Mouse (Mus musculus): ENCODE measurements at regions not wholly inside any gene's neighbourhood (a gene's known extent, or its start where the extent isn't known, plus 50 kb on each side); places are given as distances from the start of the nearest gene placed in this dataset.

GRCm38 (mm10) chr1:92731353-92732282 is 83.0 kb upstream of the Otos start:
- 80% methylated on average over 11 of the region's 11 CpGs for WGBS
- Histone ChIP-seq H3K36me3 (ENCODE audit: insufficient read depth) (no peaks in the 10 kb centered on the region), H3K27ac (ENCODE audit: low read depth, low read length) (no peak overlapping the region), H3K27me3 (ENCODE audit: insufficient read depth, low read length) (no peaks in the 10 kb centered on the region), H3K4me2 (ENCODE audit: low read depth) (no peak overlapping the region), H3K9ac (no peak overlapping the region), H3K4me3 (ENCODE audit: low read depth, low read length) (no peak overlapping the region), H3K9me3 (ENCODE audit: low read length) (no peaks in the 10 kb centered on the region), H3K4me1 (ENCODE audit: insufficient read depth) (peaks cover 13% of the 10 kb centered on the region; the same call in 1 of the 2 replicates)
- peak; percentile 32; the same call in 1 of the 2 replicates for ATAC-seq
- no peak for DNase-seq
- TF ChIP-seq CTCF (IDR thresholded peaks at IDR 0.05; ENCODE audit: low read depth) = no peak

GRCm38 (mm10) chr1:92730576-92730975 is 81.9 kb upstream of the Otos start:
- peak; percentile 45 for DNase-seq
- Histone ChIP-seq H3K27me3 (ENCODE audit: insufficient read depth, low read length) (no peaks in the 10 kb centered on the region), H3K27ac (ENCODE audit: low read depth, low read length) (no peak overlapping the region), H3K36me3 (ENCODE audit: insufficient read depth) (no peaks in the 10 kb centered on the region), H3K4me3 (ENCODE audit: low read depth, low read length) (no peak overlapping the region), H3K4me2 (ENCODE audit: low read depth) (no peak overlapping the region), H3K9me3 (ENCODE audit: low read length) (no peaks in the 10 kb centered on the region), H3K9ac (no peak overlapping the region), H3K4me1 (ENCODE audit: insufficient read depth) (peaks cover 13% of the 10 kb centered on the region; the same call in 1 of the 2 replicates)
- 33% methylated on average over 6 of the region's 6 CpGs for WGBS
- no peak for TF ChIP-seq CTCF (IDR thresholded peaks at IDR 0.05; ENCODE audit: low read depth)
- peak; percentile 55; the same call in 1 of the 2 replicates for ATAC-seq

DNA sequence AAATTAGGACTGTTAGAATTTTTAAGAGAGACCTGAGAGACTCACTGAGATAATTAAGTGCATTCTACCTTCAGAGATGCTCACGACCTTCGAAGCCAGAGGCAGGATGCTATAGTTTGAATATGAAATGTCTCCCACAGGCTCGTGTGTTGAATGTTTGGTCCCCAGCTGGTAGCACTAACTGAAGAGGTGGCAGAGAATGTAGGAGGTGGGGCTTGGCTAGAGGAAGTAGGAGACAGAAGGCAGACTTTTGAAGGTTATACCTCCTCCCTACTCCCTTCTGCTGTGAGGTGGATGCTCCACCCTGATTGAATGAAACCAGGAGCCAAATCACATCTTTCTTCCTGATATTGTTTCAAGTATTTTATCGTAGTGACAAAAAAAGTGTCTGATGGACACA is 79.3 kb upstream of the Otos start:
- Histone ChIP-seq H3K4me2 (ENCODE audit: low read depth) (no peak overlapping the region), H3K36me3 (ENCODE audit: insufficient read depth) (no peaks in the 10 kb centered on the region), H3K27ac (ENCODE audit: low read depth, low read length) (no peak overlapping the region), H3K4me3 (ENCODE audit: low read depth, low read length) (no peak overlapping the region), H3K9ac (no peak overlapping the region), H3K4me1 (ENCODE audit: insufficient read depth) (0 out of 2 replicates have a peak, but pooled peaks cover 3% of the 10 kb centered on the region), H3K9me3 (ENCODE audit: low read length) (no peaks in the 10 kb centered on the region), H3K27me3 (ENCODE audit: insufficient read depth, low read length) (no peaks in the 10 kb centered on the region)
- ATAC-seq = no peak
- DNase-seq = no peak
- TF ChIP-seq CTCF (IDR thresholded peaks at IDR 0.05; ENCODE audit: low read depth) = no peak
- 47% methylated on average over 4 of the region's 4 CpGs for WGBS

- DNase-seq (peak; percentile 25), ATAC-seq (no peak)
- 0 out of 2 replicates have a peak, but pooled peaks cover 3% of the 10 kb centered on the region for H3K4me1 ChIP-seq (ENCODE audit: insufficient read depth)
- no peak overlapping the region for H3K9ac ChIP-seq
- no peaks in the 10 kb centered on the region for H3K9me3 ChIP-seq (ENCODE audit: low read length)
- 25% methylated on average over 6 of the region's 6 CpGs for WGBS
- no peaks in the 10 kb centered on the region for H3K27me3 ChIP-seq (ENCODE audit: insufficient read depth, low read length)
- no peak overlapping the region for H3K4me3 ChIP-seq (ENCODE audit: low read depth, low read length)
- H3K4me2 ChIP-seq (ENCODE audit: low read depth) = no peak overlapping the region
- H3K27ac ChIP-seq (ENCODE audit: low read depth, low read length) = no peak overlapping the region
- TF ChIP-seq CTCF (IDR thresholded peaks at IDR 0.05; ENCODE audit: low read depth) = 0 out of 2 replicates have a peak, but pooled peaks have one; percentile 8
- no peaks in the 10 kb centered on the region for H3K36me3 ChIP-seq (ENCODE audit: insufficient read depth)
These were observed 78.7 kb upstream of the Otos start for GRCm38 (mm10) chr1:92727371-92727770.

DNA sequence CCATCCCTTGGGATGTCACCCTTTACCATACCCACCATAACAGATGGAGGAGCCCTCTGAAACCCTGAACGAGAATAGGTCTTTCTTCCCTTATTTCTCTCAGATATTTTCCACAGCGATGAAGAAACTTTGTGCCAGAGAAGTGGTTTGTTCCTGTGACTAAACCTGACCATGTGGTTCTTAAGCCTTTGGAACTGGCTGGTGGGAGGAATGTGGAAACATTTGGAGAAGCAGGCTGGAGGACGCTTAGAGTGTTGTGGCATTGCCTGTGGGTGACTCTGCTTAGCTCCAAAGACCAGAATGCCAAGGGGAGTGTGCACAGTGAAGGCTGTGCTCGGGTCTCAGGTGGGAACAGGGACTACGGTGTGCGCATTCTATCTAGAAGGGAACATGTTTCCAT is 77.7 kb upstream of the Otos start:
- H3K4me2 ChIP-seq (ENCODE audit: low read depth) = no peak overlapping the region
- no peak for TF ChIP-seq CTCF (IDR thresholded peaks at IDR 0.05; ENCODE audit: low read depth)
- H3K36me3 ChIP-seq (ENCODE audit: insufficient read depth) = no peaks in the 10 kb centered on the region
- H3K9me3 ChIP-seq (ENCODE audit: low read length) = no peaks in the 10 kb centered on the region
- 82% methylated on average over 6 of the region's 6 CpGs for WGBS
- no peak overlapping the region for H3K27ac ChIP-seq (ENCODE audit: low read depth, low read length)
- ATAC-seq (no peak), DNase-seq (no peak)
- H3K27me3 ChIP-seq (ENCODE audit: insufficient read depth, low read length) = no peaks in the 10 kb centered on the region
- no peak overlapping the region for H3K4me3 ChIP-seq (ENCODE audit: low read depth, low read length)
- H3K9ac ChIP-seq = no peak overlapping the region
- 0 out of 2 replicates have a peak, but pooled peaks cover 3% of the 10 kb centered on the region for H3K4me1 ChIP-seq (ENCODE audit: insufficient read depth)

DNA sequence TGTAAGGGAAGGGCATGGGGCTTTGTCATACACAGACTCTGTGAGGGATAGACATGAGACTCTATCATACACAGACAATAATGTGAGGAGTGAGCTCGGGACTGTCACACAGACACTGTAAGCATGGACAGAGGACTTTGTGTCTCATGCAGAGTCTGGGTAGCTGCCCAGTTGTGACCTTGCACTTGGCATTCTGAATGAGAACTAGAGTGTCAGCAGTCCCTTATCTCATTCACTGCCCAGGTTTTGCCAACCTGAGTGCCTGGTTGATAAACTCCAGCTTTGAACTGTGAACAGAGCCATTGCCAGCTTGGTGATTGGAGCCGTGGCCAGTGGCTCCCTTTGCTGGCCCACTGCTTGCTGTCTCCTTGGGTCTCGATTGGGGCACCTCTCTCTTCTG is 75.5 kb upstream of the Otos start:
- 77% methylated on average over 3 of the region's 3 CpGs for WGBS
- no peak for TF ChIP-seq CTCF (IDR thresholded peaks at IDR 0.05; ENCODE audit: low read depth)
- Histone ChIP-seq H3K9ac (no peak overlapping the region), H3K4me1 (ENCODE audit: insufficient read depth) (0 out of 2 replicates have a peak, but pooled peaks cover 3% of the 10 kb centered on the region), H3K4me3 (ENCODE audit: low read depth, low read length) (no peak overlapping the region), H3K27me3 (ENCODE audit: insufficient read depth, low read length) (no peaks in the 10 kb centered on the region), H3K36me3 (ENCODE audit: insufficient read depth) (no peaks in the 10 kb centered on the region), H3K27ac (ENCODE audit: low read depth, low read length) (no peak overlapping the region), H3K9me3 (ENCODE audit: low read length) (no peaks in the 10 kb centered on the region), H3K4me2 (ENCODE audit: low read depth) (no peak overlapping the region)
- DNase-seq (no peak), ATAC-seq (no peak)

- no peak; the same call in 1 of the 2 replicates for ATAC-seq
- no peak for TF ChIP-seq CTCF (IDR thresholded peaks at IDR 0.05; ENCODE audit: low read depth)
- 66% methylated on average over 10 of the region's 10 CpGs for WGBS
- Histone ChIP-seq H3K27me3 (ENCODE audit: insufficient read depth, low read length) (no peaks in the 10 kb centered on the region), H3K4me3 (ENCODE audit: low read depth, low read length) (no peak overlapping the region), H3K4me2 (ENCODE audit: low read depth) (no peak overlapping the region), H3K27ac (ENCODE audit: low read depth, low read length) (no peak overlapping the region), H3K9me3 (ENCODE audit: low read length) (no peaks in the 10 kb centered on the region), H3K4me1 (ENCODE audit: insufficient read depth) (no peaks in the 10 kb centered on the region), H3K36me3 (ENCODE audit: insufficient read depth) (no peaks in the 10 kb centered on the region), H3K9ac (no peak overlapping the region)
- no peak for DNase-seq
These were observed 71.9 kb upstream of the Otos start for GRCm38 (mm10) chr1:92720567-92720966.

All from forebrain, postnatal 0 days (tissue).